Mouse (Mus musculus) cerebellum, adult 9-11 months (tissue): ENCODE data around the gene Catsperd.

Experiments
- DNase-seq: peaks from one replicate; pipeline ENCODE4 v3.0.0; 2022

Gene Catsperd

GRCm38 (mm10) chr17:56667591-56667990 lies 39.6 kb downstream of the Catsperd start:
- no peak for DNase-seq

GRCm38 (mm10) chr17:56668384-56669144 lies 40.6 kb downstream of the Catsperd start:
- DNase-seq = peak; percentile 83

GRCm38 (mm10) chr17:56669766-56670165 lies 41.8 kb downstream of the Catsperd start:
- DNase-seq = peak; percentile 16

- peak; percentile 100 for DNase-seq
Measured at GRCm38 (mm10) chr17:56672941-56673646, 45.2 kb downstream of the Catsperd start, which contains the start of gene Ranbp3. Gene Ranbp3 (plus strand): TSS chr17:56673294.

GRCm38 (mm10) chr17:56673647-56674416 lies 45.9 kb downstream of the Catsperd start:
- peak; percentile 66 for DNase-seq

GRCm38 (mm10) chr17:56681791-56682190 lies 53.8 kb downstream of the Catsperd start:
- DNase-seq = peak; percentile 44

GRCm38 (mm10) chr17:56682880-56683279 lies 54.9 kb downstream of the Catsperd start:
- peak; percentile 14 for DNase-seq

GRCm38 (mm10) chr17:56683546-56684140 lies 55.7 kb downstream of the Catsperd start:
- DNase-seq = peak; percentile 53

GRCm38 (mm10) chr17:56684649-56685048 lies 56.7 kb downstream of the Catsperd start:
- no peak for DNase-seq

GRCm38 (mm10) chr17:56686801-56687200 lies 58.9 kb downstream of the Catsperd start:
- no peak for DNase-seq

- no peak for DNase-seq
Measured at GRCm38 (mm10) chr17:56688045-56688444, 60.1 kb downstream of the Catsperd start.

- DNase-seq = no peak
Measured at GRCm38 (mm10) chr17:56688689-56689088, 60.7 kb downstream of the Catsperd start.

- no peak for DNase-seq
Measured at GRCm38 (mm10) chr17:56693395-56693794, 65.5 kb downstream of the Catsperd start.

GRCm38 (mm10) chr17:56693851-56694310 lies 65.9 kb downstream of the Catsperd start:
- peak; percentile 88 for DNase-seq

GRCm38 (mm10) chr17:56700451-56700850 lies 72.5 kb downstream of the Catsperd start:
- no peak for DNase-seq

- no peak for DNase-seq
Measured at GRCm38 (mm10) chr17:56703038-56703437, 75.1 kb downstream of the Catsperd start.

- DNase-seq = no peak
Measured at GRCm38 (mm10) chr17:56706515-56706914, 78.6 kb downstream of the Catsperd start.

GRCm38 (mm10) chr17:56708692-56709091 lies 80.7 kb downstream of the Catsperd start:
- DNase-seq = no peak

GRCm38 (mm10) chr17:56709708-56710107 lies 81.8 kb downstream of the Catsperd start:
- no peak for DNase-seq
